Mouse (Mus musculus) gastrocnemius, postnatal 10 days (tissue): ENCODE measurements at regions not wholly inside any gene's neighbourhood (a gene's known extent, or its start where the extent isn't known, plus 50 kb on each side); places are given as distances from the start of the nearest gene placed in this dataset.

Experiments used
- DNase-seq: peaks from one replicate; pipeline ENCODE4 v3.0.0; 2021; ENCODE audit warnings: mixed read lengths

- no peak for DNase-seq
These were observed 356.2 kb upstream of the Tenm4 start for GRCm38 (mm10) chr7:95814865-95815264.

DNA sequence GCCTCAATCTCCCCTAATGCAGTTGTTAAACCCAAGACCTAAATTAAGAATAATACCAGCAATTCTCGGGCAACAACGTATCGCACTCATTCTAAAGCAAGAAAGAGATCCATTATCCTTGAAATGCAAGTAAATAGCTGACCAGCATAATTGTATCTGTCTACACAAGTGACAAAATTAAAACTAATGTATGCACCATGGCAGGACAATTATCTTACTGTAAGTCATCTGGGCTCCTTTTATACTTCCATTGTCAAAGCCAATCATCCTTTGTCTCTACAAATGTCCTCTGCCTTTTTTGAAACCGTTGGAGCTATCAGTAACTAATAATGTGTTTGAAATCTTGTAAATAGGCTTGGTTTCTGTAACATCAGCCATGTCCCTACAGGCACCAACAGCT lies 347.5 kb upstream of the Tenm4 start:
- no peak for DNase-seq

DNA sequence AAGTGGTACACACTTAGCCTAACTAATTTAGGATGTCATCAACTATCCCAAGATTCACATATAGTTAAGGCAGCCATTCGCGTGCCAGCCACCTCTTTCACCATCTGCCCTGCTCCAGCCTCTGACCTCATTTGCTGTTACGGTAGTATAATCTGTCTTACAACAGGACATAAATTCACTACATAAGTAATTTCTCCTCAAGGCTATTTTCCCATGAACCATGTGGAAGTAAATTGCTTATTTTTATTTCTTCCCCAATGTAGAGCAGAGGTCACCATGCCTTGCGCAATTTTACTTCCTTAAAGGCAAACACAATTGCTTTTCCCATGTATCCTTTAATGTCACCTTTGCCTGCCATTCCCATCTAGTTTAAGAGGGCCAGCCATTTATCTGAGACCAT lies 341.2 kb upstream of the Tenm4 start:
- DNase-seq, result no peak

- DNase-seq, result no peak
These were observed 336.7 kb upstream of the Tenm4 start for GRCm38 (mm10) chr7:95834236-95834919.

DNA sequence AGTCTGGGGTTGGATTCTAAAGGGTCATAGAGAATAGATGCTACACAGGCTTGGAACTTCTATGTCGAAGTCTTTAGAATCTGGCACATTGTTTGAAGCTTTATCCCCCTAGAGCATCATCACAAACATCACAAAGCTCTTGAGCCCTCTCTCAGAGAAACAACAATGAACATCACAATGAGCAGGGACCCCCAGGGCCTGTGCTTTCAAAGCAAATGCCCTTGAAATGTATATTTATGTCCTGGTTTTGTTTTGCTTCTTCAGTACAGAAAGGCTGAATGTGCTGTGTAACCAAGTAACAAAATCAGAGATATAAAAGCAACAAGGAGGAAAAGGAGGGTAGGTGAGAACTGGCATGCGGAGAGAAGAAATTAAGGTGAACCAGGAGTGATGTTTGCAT lies 330.6 kb upstream of the Tenm4 start:
- DNase-seq, result no peak

DNA sequence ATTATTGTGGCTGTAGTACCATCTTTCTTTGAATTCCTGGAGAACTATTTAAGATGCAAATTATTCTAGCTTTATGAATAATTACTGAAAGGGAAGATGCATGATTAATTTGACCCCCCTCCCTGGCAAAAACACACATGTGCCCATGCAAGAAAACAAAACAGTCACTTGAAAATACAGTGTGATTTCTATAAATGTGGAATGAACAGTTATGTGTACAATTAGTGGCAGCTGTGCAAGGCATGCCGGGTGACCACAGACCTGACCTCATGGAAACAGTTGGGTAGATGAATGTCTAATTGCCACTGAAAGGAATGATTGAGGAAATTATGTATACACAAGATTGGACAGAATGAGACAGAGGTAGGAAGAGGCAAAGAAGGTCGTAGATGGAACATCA lies 321.2 kb upstream of the Tenm4 start:
- DNase-seq, result no peak

DNA sequence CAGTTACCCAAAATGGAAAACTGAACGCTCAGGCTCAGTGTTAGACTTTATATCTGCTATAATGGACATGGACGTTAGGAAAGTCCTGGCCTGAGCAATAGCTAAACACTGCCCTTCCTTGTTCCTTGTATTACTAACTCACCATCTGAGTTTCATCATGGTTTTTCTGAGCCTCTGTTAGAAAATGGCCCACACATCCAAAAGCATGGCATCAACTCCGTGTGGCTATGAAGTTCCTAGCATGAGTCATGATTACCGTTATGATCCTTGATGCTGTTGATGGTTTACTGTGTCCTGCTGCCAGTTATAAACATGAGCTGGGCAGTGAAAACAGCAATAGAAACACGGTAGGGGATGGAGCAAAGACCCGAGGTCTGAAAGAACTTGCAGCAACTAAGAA lies 318.4 kb upstream of the Tenm4 start:
- DNase-seq, result no peak

GRCm38 (mm10) chr7:95853225-95853812 lies 317.7 kb upstream of the Tenm4 start:
- DNase-seq, result no peak

- no peak for DNase-seq
These were observed 312.8 kb upstream of the Tenm4 start for GRCm38 (mm10) chr7:95858247-95858646.

DNA sequence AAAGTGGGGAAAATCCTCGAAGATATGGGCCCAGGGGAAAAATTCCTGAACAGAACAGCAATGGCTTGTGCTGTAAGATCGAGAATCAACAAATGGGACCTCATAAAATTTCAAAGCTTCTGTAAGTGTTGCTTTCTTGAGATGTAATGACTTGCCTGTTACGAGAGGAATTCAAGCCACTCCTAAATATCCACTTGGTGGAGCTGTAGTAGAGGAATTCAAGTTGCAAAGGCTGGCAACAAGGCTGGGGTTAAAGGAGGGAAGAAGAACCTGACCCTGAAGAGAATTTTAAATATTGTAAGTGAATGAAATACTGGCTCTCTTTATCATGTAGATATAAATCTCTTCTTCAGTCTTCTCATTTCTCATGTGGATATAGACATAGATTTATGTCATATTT lies 306.8 kb upstream of the Tenm4 start:
- no peak for DNase-seq

- DNase-seq, result no peak
These were observed 305.8 kb upstream of the Tenm4 start for GRCm38 (mm10) chr7:95865270-95865669.

DNA sequence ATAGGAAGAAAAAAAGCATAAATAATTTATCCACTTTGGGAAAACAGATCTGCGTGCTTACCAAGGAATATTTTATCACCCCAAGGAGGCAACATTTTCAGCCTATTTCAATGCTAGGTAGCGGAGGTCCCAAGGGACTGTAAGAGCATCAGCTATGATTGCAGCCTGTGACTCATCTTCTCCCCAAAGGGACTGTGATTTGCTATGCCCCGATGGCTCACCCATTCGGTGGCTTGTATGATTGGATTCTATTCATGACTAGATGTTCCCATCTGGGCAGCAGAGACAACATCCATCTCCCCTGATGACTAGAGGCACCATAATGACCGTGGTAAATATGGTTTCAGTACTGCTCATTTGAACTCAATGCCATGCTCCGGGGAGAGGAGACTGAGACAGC lies 302.3 kb upstream of the Tenm4 start:
- DNase-seq, result no peak

- no peak for DNase-seq
These were observed 290.3 kb upstream of the Tenm4 start for GRCm38 (mm10) chr7:95880576-95881267.

- no peak for DNase-seq
These were observed 269.5 kb upstream of the Tenm4 start for GRCm38 (mm10) chr7:95901524-95901923.

DNA sequence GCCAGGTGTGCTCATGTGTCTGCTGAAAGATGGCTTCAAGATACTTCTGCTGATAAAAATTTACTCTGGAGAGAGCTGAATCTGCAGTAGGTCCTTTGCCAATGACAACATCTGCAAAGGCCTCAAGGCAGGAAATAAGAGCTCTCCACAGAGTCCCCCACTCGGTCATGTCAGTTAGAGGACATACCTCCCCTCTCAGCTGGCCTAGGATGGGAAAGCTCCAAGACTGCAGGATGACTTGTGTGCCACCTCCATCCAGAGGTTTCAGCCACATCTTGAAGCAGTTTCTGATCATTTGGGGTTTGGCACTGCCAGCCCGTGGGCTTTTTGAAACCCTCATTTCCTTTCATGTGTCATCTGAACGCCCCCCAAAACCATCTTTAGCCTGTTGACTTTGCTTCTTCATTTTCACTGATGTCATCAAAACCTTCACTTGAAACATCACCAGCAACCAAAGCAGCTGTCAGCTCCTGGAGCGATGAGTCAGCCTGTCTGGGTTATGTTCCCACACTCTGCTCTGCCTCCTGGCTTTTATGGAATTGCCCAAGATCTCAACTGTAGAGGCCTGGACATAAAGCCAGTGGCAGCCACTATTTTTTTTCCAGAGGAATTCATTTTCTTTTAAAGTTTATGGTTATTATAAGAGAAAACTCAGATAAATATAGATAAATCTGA lies 256.5 kb upstream of the Tenm4 start:
- no peak for DNase-seq

DNA sequence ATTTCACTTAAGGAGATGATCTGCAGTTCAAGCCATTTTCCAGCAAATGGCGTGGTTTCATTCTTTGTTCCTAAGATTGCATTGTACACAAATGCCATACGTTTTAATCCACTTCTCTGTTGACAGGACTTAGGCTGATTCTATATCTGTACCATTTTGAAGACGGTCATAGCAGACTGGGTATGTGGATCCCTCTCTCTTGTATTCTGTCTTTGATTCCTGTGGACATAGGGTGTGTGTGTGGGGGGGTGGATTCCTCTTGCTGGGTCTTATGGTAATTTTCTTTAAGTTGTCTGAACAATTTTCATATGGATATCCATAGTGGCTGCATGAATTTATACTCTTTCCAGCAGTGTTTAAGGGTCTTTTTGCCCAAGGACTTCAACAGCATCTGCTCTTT lies 251.1 kb upstream of the Tenm4 start:
- no peak for DNase-seq

DNA sequence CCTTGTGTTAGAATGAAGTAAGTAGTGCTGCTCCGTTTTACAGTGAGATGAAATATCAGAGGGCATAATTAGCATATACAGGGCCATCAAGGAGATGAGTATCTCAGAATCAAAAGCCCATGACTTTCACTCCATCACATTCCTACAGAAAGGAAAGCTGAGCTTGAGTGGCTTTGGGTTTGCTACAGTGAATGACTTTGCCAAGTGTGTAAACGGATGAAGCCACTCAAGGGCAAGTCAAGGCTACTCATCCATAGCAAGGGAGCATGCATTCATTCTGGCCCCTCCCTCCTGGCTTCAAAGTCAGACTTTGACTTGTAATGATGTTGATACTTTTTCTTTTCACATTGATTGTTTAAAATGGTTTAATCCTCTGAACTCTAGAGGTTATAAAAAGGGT lies 246.2 kb upstream of the Tenm4 start:
- DNase-seq, result no peak

DNA sequence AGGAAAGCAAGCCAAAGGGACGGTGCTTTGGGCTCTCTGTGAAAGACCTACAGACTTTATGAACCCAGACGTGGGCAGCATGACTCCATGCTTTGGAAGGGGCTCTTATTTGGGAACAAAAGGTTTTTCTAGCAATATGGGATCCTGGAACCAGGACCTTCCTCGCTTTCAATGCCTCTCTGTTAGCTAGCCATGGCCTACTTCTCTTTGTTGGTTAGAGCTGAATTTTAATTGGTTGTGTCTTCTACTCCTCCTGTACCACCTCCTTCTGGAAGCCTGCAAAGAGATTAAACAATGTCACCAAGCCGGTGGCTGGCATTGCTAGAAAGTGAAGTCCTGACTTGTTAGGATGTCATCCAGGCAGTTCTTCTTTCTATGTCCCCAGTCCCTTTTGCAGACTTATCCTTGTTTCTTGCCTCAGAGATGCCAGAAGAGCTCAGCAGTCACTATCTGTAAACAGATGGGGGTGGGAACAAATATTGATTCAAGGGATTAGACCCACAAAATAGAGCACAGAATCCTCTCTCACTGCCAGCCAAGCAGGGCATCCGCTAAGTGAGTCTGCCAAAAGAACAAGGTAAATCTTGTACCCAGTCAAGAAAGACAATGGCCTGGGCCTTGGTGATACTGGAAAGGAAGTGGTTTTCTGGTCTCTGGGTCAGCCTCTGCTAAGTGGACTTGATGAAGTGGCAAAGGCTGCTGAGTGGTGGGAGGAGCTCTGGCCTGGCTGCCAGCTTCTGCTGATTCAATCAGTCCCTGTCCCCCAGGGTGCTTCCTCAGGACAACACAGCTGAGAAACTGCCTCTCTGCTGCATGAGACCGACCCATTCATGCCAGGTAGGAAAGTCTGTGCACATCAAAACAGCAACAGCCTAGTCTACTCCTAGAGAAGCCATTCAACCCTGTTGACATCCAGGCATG lies 244.7 kb upstream of the Tenm4 start:
- DNase-seq, result no peak

- no peak for DNase-seq
These were observed 234.4 kb upstream of the Tenm4 start for GRCm38 (mm10) chr7:95936599-95936998.

DNA sequence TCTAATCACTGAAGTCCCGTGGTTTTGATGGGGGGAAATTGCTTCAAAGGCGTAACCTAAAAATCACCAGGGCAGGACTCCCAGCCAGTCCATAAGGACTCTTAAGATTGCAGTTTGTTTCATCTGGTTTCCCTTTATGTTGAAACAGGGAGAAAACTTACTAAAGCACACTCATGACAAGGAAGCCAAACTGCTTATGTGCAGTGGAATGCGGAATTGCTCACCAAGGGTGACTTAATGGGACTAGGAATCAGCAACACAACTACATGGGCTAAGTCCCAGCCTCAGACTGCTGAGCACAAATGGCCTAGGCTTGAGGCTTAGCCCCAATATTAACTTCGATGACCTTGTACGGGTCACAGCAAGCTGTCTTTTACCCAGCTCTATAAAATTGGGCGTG lies 227.6 kb upstream of the Tenm4 start:
- no peak for DNase-seq

- no peak for DNase-seq
These were observed 218.7 kb upstream of the Tenm4 start for GRCm38 (mm10) chr7:95952395-95952794.

GRCm38 (mm10) chr7:95954511-95954910 lies 216.5 kb upstream of the Tenm4 start:
- DNase-seq, result no peak
